ENCODE assay signal across 20 mouse cellular contexts in genomic region chr4:29820141-29820540, GRCm38 (mm10).
A peak's percentile ranks its signal among the peaks of the same experiment; 100 is the strongest.
DNase-seq lines count a peak whose midpoint lies in the region; ATAC-seq and TF ChIP-seq lines count a peak whose summit lies in the region.
"Had no signal": no experiment of that assay in that cellular context is flagged by ENCODE, and none has a peak within 500 bp of the region (broad histone marks: within the 10 kb centered on the region; RNA-seq: fewer than 3 reads in every experiment).

No protein-coding gene starts in this region.

- DNase-seq in cerebellum, postnatal 14 days, result peak; percentile 40 to 67
- no peak for DNase-seq in cerebellum, adult 9-11 months
- DNase-seq in hindbrain, embryonic 10.5 days (ENCODE audit: low spot score), result no peak
- DNase-seq in midbrain, postnatal 0 days (ENCODE audit: low spot score), result peak; percentile 20
- DNase-seq: adrenal gland, postnatal 14 days; cerebellum, adult 11 months; cerebellum, adult 9-10 months; forebrain, postnatal 0 days; gastrocnemius, adult 2 months; gastrocnemius, postnatal 25 days; kidney, adult 18-20 months had no signal

- H3K9ac ChIP-seq in hindbrain, embryonic 16.5 days (ENCODE audit: low read depth, low read length), result no peak overlapping the region
- H3K9ac ChIP-seq in midbrain, postnatal 0 days (replicated peaks; ENCODE audit: low read length, poor library complexity, severe bottlenecking), result no peak overlapping the region
- H3K9ac ChIP-seq in midbrain, embryonic 15.5 days, result no peak overlapping the region
- H3K9ac ChIP-seq: embryonic facial prominence, embryonic 12.5 days; forebrain, postnatal 0 days; heart, embryonic 12.5 days; hindbrain, embryonic 12.5 days; intestine, embryonic 15.5 days had no signal

- 63% methylated on average over 3 of the region's 3 CpGs for WGBS in hindbrain, embryonic 16.5 days
- WGBS in hindbrain, embryonic 10.5 days, result 65% methylated on average over 3 of the region's 3 CpGs
- 58% methylated on average over 3 of the region's 3 CpGs for WGBS in midbrain, postnatal 0 days
- 62% methylated on average over 3 of the region's 3 CpGs for WGBS in midbrain, embryonic 15.5 days

- no peaks in the 10 kb centered on the region for H3K27me3 ChIP-seq in hindbrain, embryonic 16.5 days (replicated peaks; ENCODE audit: control insufficient read depth, insufficient read depth, low read length)
- no peaks in the 10 kb centered on the region for H3K27me3 ChIP-seq in hindbrain, embryonic 10.5 days (ENCODE audit: insufficient read depth, poor library complexity, severe bottlenecking)
- H3K27me3 ChIP-seq in midbrain, postnatal 0 days (ENCODE audit: insufficient read depth, low read length), result no peaks in the 10 kb centered on the region
- no peaks in the 10 kb centered on the region for H3K27me3 ChIP-seq in midbrain, embryonic 15.5 days (replicated peaks)
- H3K27me3 ChIP-seq: CH12.LX; embryonic facial prominence, embryonic 12.5 days; heart, embryonic 12.5 days; hindbrain, embryonic 12.5 days; intestine, embryonic 15.5 days; Patski had no signal

- H3K36me3 ChIP-seq in hindbrain, embryonic 16.5 days (ENCODE audit: control insufficient read depth, insufficient read depth, low read length), result no peaks in the 10 kb centered on the region
- H3K36me3 ChIP-seq in hindbrain, embryonic 10.5 days, result no peaks in the 10 kb centered on the region
- no peaks in the 10 kb centered on the region for H3K36me3 ChIP-seq in midbrain, postnatal 0 days (ENCODE audit: insufficient read depth, low read length)
- H3K36me3 ChIP-seq in midbrain, embryonic 15.5 days (replicated peaks), result no peaks in the 10 kb centered on the region
- H3K36me3 ChIP-seq: embryonic facial prominence, embryonic 12.5 days; heart, embryonic 12.5 days; hindbrain, embryonic 12.5 days; intestine, embryonic 15.5 days had no signal

- no peak overlapping the region for H3K27ac ChIP-seq in hindbrain, embryonic 16.5 days (ENCODE audit: low read depth, low read length)
- no peak overlapping the region for H3K27ac ChIP-seq in hindbrain, embryonic 10.5 days
- H3K27ac ChIP-seq in midbrain, postnatal 0 days (ENCODE audit: low read depth, low read length), result no peak overlapping the region
- H3K27ac ChIP-seq in midbrain, embryonic 15.5 days, result no peak overlapping the region
- H3K27ac ChIP-seq: embryonic facial prominence, embryonic 12.5 days; gastrocnemius, adult 2 months; hindbrain, embryonic 12.5 days; intestine, embryonic 15.5 days had no signal

- ATAC-seq in hindbrain, embryonic 16.5 days, result peak; percentile 40; the same call in 1 of the 2 replicates
- ATAC-seq in midbrain, postnatal 0 days (ENCODE audit: low FRiP score), result no peak
- ATAC-seq in midbrain, embryonic 15.5 days (replicated peaks), result no peak
- ATAC-seq: activated CD4-positive, CD25-positive, alpha-beta regulatory T cell, adult 4 months; forebrain, postnatal 0 days; intestine, embryonic 15.5 days; Patski had no signal

- H3K4me3 ChIP-seq in hindbrain, embryonic 16.5 days (ENCODE audit: low read length), result no peak overlapping the region
- H3K4me3 ChIP-seq in hindbrain, embryonic 10.5 days, result no peak overlapping the region
- no peak overlapping the region for H3K4me3 ChIP-seq in midbrain, postnatal 0 days (ENCODE audit: low read depth, low read length)
- no peak overlapping the region for H3K4me3 ChIP-seq in midbrain, embryonic 15.5 days
- H3K4me3 ChIP-seq: embryonic facial prominence, embryonic 12.5 days; gastrocnemius, adult 2 months; heart, embryonic 12.5 days; hindbrain, embryonic 12.5 days; intestine, embryonic 15.5 days had no signal

- no peaks in the 10 kb centered on the region for H3K4me1 ChIP-seq in hindbrain, embryonic 16.5 days (ENCODE audit: control insufficient read depth, insufficient read depth, low read depth, low read length)
- no peaks in the 10 kb centered on the region for H3K4me1 ChIP-seq in hindbrain, embryonic 10.5 days (replicated peaks)
- no peaks in the 10 kb centered on the region for H3K4me1 ChIP-seq in midbrain, postnatal 0 days (ENCODE audit: insufficient read depth, low read length)
- H3K4me1 ChIP-seq in midbrain, embryonic 15.5 days, result no peaks in the 10 kb centered on the region
- H3K4me1 ChIP-seq: embryonic facial prominence, embryonic 12.5 days; heart, embryonic 12.5 days; hindbrain, embryonic 12.5 days; intestine, embryonic 15.5 days had no signal

- H3K9me3 ChIP-seq in hindbrain, embryonic 16.5 days (ENCODE audit: control insufficient read depth, low read length), result no peaks in the 10 kb centered on the region
- H3K9me3 ChIP-seq in hindbrain, embryonic 10.5 days, result no peaks in the 10 kb centered on the region
- H3K9me3 ChIP-seq in midbrain, postnatal 0 days (ENCODE audit: low read length), result no peaks in the 10 kb centered on the region
- H3K9me3 ChIP-seq in midbrain, embryonic 15.5 days, result no peaks in the 10 kb centered on the region
- H3K9me3 ChIP-seq: embryonic facial prominence, embryonic 12.5 days; heart, embryonic 12.5 days; hindbrain, embryonic 12.5 days; intestine, embryonic 15.5 days had no signal

- TF ChIP-seq CTCF in midbrain, postnatal 0 days (IDR thresholded peaks at IDR 0.05), result no peak

- H3K4me2 ChIP-seq in hindbrain, embryonic 16.5 days (ENCODE audit: low read length), result no peak overlapping the region
- H3K4me2 ChIP-seq in midbrain, postnatal 0 days (ENCODE audit: low read depth, low read length, poor library complexity, severe bottlenecking), result no peak overlapping the region
- no peak overlapping the region for H3K4me2 ChIP-seq in midbrain, embryonic 15.5 days
- H3K4me2 ChIP-seq: embryonic facial prominence, embryonic 12.5 days; heart, embryonic 12.5 days; hindbrain, embryonic 12.5 days; intestine, embryonic 15.5 days had no signal

Comparison
In these comparisons a context has a peak if more than half of its experiments do, and no peak if none do; other contexts are left out.
1. DNase-seq: peak in cerebellum, postnatal 14 days (2 of 2) and midbrain, postnatal 0 days (single experiment); none in cerebellum, adult 9-11 months (single experiment) and hindbrain, embryonic 10.5 days (single experiment).